Mouse (Mus musculus): ENCODE measurements at regions not wholly inside any gene's neighbourhood (a gene's known extent, or its start where the extent isn't known, plus 50 kb on each side); places are given as distances from the start of the nearest gene placed in this dataset.

GRCm38 (mm10) chr11:18821384-18821783 lies 197.4 kb downstream of the Meis1 start:
- no peak for ATAC-seq (replicated peaks)
- Histone ChIP-seq H3K27ac (no peak overlapping the region), H3K9ac (no peak overlapping the region), H3K9me3 (no peaks in the 10 kb centered on the region), H3K4me3 (no peak overlapping the region), H3K4me1 (no peaks in the 10 kb centered on the region), H3K36me3 (replicated peaks) (no peaks in the 10 kb centered on the region), H3K27me3 (replicated peaks) (no peaks in the 10 kb centered on the region), H3K4me2 (no peak overlapping the region)
- 50% methylated on average over 1 of the region's 1 CpGs for WGBS

- H3K4me3 ChIP-seq = no peak overlapping the region
- no peak for ATAC-seq (replicated peaks)
- no peaks in the 10 kb centered on the region for H3K9me3 ChIP-seq
- H3K27ac ChIP-seq = no peak overlapping the region
- H3K36me3 ChIP-seq (replicated peaks) = no peaks in the 10 kb centered on the region
- no peak overlapping the region for H3K4me2 ChIP-seq
- 92% methylated on average over 3 of the region's 3 CpGs for WGBS
- no peak overlapping the region for H3K9ac ChIP-seq
- no peaks in the 10 kb centered on the region for H3K4me1 ChIP-seq
- no peaks in the 10 kb centered on the region for H3K27me3 ChIP-seq (replicated peaks)
Measured at GRCm38 (mm10) chr11:18814110-18814509, 204.7 kb downstream of the Meis1 start.

- Histone ChIP-seq H3K4me3 (no peak overlapping the region), H3K27me3 (replicated peaks) (no peaks in the 10 kb centered on the region), H3K4me1 (no peaks in the 10 kb centered on the region), H3K27ac (no peak overlapping the region), H3K9ac (no peak overlapping the region), H3K9me3 (no peaks in the 10 kb centered on the region), H3K4me2 (no peak overlapping the region), H3K36me3 (replicated peaks) (no peaks in the 10 kb centered on the region)
- no peak for ATAC-seq (replicated peaks)
- WGBS = 96% methylated on average over 3 of the region's 3 CpGs
Measured at GRCm38 (mm10) chr11:18767479-18767878, 251.3 kb downstream of the Meis1 start.

DNA sequence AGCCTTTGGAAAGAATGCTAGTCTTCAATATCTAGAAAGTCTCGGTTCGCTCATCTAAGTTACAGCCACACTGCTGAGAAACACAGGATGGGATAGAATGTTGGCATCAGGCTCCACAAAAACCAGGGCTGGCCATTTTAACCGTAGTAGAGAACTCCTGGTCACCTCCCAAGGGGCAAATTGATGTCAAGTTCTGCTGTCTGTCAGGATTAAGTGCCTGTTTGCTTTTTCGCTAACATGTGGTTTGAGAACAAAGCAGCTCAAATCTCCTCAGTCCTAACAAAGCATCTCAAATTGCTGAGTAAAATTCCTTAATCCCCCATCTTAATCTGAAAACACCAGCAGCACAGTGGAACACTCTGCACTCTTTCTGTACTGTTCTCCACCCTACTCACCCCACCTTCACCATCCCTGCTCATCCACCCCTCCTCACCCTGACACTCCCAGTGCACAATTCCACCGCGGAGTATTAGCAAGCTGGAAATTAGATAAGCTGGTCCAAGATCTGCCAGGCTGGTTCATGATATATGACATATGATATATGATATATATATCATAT lies 252.2 kb downstream of the Meis1 start:
- no peaks in the 10 kb centered on the region for H3K27me3 ChIP-seq (replicated peaks)
- no peak overlapping the region for H3K9ac ChIP-seq
- H3K9me3 ChIP-seq = no peaks in the 10 kb centered on the region
- ATAC-seq (replicated peaks) = no peak
- WGBS = 37% methylated on average over 6 of the region's 6 CpGs
- no peaks in the 10 kb centered on the region for H3K4me1 ChIP-seq
- no peaks in the 10 kb centered on the region for H3K36me3 ChIP-seq (replicated peaks)
- no peak overlapping the region for H3K4me3 ChIP-seq
- H3K4me2 ChIP-seq = no peak overlapping the region
- no peak overlapping the region for H3K27ac ChIP-seq

DNA sequence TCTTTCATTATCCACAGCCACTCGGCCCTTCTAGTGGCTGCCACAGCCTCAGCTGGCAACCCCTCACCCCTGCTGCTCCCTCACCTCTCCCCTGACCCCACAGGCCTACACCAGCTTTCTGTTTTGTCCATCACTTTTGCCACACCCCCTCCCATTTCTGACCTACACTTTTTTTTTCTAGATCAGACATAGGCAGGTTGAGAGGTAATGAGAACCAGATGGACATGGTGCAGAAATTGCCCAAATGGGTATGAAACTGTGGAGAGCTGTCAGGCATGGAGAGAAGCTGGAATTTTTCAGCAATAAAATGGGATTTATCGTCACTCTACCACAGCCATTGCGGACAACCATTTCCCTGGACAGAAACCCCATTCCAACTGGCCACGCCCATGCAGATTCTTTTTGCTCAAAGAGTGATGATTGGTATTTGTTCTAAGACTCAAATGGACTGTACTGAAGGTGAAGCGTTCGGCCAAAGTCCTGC lies 260.2 kb downstream of the Meis1 start:
- H3K4me1 ChIP-seq = peaks cover 11% of the 10 kb centered on the region
- no peaks in the 10 kb centered on the region; the same call in 1 of the 2 replicates for H3K27me3 ChIP-seq (replicated peaks)
- no peak overlapping the region for H3K27ac ChIP-seq
- H3K9me3 ChIP-seq = no peaks in the 10 kb centered on the region
- no peak overlapping the region for H3K4me3 ChIP-seq
- no peak overlapping the region for H3K4me2 ChIP-seq
- H3K36me3 ChIP-seq (replicated peaks) = no peaks in the 10 kb centered on the region
- ATAC-seq (replicated peaks) = no peak
- 79% methylated on average over 6 of the region's 6 CpGs for WGBS
- no peak overlapping the region for H3K9ac ChIP-seq

GRCm38 (mm10) chr11:18756576-18756975 lies 262.2 kb downstream of the Meis1 start:
- Histone ChIP-seq H3K4me2 (no peak overlapping the region), H3K27me3 (replicated peaks) (no peaks in the 10 kb centered on the region; the same call in 1 of the 2 replicates), H3K9me3 (no peaks in the 10 kb centered on the region), H3K4me1 (peaks cover 13% of the 10 kb centered on the region), H3K27ac (no peak overlapping the region), H3K9ac (no peak overlapping the region), H3K4me3 (no peak overlapping the region), H3K36me3 (replicated peaks) (no peaks in the 10 kb centered on the region)
- ATAC-seq (replicated peaks) = no peak
- WGBS = 61% methylated on average over 1 of the region's 1 CpGs

DNA sequence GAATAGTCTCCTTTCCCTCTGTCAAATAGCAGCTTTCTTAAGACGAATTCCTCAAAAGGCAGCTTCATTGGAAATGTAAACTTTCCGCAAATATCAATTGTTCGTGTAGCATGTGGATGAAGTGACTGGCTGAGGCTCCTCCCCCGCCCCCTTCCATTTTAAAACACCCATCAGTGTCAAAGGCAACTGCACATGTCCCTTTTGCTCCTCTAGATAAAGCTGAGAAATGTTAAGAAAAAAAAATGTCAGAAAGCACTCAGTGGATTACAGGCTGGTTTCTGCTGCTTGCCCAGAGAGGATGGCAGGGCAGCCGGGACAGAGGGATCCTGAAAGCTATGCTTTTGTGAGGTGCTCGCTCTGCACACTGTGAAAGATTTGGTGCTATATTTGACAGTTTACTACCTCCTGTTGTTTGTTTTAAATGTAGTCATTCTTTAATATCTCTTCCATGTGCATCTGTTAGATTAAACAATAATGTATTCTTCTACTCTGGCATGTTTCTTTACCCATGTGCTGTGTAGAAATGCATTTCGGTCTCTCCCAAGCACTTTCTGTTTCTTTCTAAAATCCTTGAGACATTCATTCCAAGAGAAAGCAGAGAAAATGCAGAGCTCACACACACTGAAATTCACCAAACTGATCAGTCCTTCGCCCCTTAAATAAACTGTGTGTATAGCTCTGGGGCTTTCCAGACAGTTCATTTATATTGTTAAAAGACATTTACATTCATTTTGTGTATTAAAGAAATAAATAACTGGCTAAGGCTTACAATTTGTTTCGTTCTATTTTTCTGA lies 263.9 kb downstream of the Meis1 start:
- H3K4me2 ChIP-seq = peak overlapping the region; percentile 25; the same call in 1 of the 2 replicates
- WGBS = 42% methylated on average over 9 of the region's 9 CpGs
- no peak overlapping the region for H3K4me3 ChIP-seq
- peaks cover 26% of the 10 kb centered on the region for H3K4me1 ChIP-seq
- H3K27ac ChIP-seq = no peak overlapping the region
- no peak overlapping the region for H3K9ac ChIP-seq
- ATAC-seq (replicated peaks) = no peak; the same call in 1 of the 2 replicates
- H3K36me3 ChIP-seq (replicated peaks) = no peaks in the 10 kb centered on the region
- no peaks in the 10 kb centered on the region; the same call in 1 of the 2 replicates for H3K27me3 ChIP-seq (replicated peaks)
- H3K9me3 ChIP-seq = no peaks in the 10 kb centered on the region

DNA sequence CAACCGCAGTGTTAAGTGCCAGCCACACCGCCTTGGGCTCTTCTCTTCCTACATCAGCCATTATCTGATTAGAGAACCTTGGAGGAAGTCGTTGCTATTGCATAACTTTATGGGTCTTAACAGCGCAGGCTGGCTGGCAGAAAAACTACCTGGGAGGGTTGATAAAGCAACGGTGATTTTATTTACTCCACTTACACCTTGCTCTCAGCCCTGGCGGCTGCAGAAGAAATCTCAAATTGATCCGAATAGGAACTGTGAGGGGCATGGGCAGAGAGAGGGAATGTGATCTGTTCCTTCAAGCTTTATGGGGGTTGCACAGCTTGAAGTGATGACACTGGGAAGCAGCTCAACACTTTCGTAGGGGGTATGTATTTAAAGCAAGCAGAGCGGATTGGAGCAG lies 264.9 kb downstream of the Meis1 start:
- Histone ChIP-seq H3K4me1 (peaks cover 34% of the 10 kb centered on the region), H3K27me3 (replicated peaks) (no peaks in the 10 kb centered on the region; the same call in 1 of the 2 replicates), H3K4me2 (no peak overlapping the region), H3K27ac (no peak overlapping the region), H3K9me3 (no peaks in the 10 kb centered on the region), H3K9ac (no peak overlapping the region), H3K36me3 (replicated peaks) (no peaks in the 10 kb centered on the region), H3K4me3 (no peak overlapping the region)
- 41% methylated on average over 9 of the region's 9 CpGs for WGBS
- no peak for ATAC-seq (replicated peaks)

DNA sequence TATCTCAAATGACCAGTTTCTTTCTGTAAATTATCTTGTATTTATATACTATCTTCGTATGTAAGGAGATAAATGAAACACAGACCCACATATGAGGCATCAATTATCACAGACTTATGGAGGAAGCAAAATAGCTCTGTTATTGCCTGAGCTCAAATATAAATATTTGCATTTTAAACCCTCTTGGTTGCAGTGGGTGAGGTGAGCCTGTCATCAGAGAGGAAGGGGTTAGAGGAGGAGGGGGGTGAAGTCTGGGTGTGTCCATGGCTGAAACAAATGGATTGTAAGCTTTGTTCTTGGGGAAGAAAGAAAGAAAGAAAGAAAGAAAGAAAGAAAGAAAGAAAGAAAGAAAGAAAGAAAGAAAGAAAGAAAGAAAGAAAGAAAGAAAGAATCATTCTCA lies 265.5 kb downstream of the Meis1 start:
- Histone ChIP-seq H3K9me3 (no peaks in the 10 kb centered on the region), H3K4me2 (no peak overlapping the region), H3K27me3 (replicated peaks) (no peaks in the 10 kb centered on the region; the same call in 1 of the 2 replicates), H3K36me3 (replicated peaks) (no peaks in the 10 kb centered on the region), H3K4me1 (peaks cover 40% of the 10 kb centered on the region), H3K27ac (no peak overlapping the region), H3K9ac (no peak overlapping the region), H3K4me3 (no peak overlapping the region)
- 88% methylated on average over 1 of the region's 1 CpGs for WGBS
- ATAC-seq (replicated peaks) = no peak

GRCm38 (mm10) chr11:18752512-18752911 lies 266.3 kb downstream of the Meis1 start:
- no peak overlapping the region for H3K4me2 ChIP-seq
- 47% methylated on average over 2 of the region's 2 CpGs for WGBS
- H3K9me3 ChIP-seq = no peaks in the 10 kb centered on the region
- no peak overlapping the region for H3K9ac ChIP-seq
- no peak overlapping the region for H3K27ac ChIP-seq
- H3K4me1 ChIP-seq = peaks cover 47% of the 10 kb centered on the region
- H3K36me3 ChIP-seq (replicated peaks) = no peaks in the 10 kb centered on the region
- no peak for ATAC-seq (replicated peaks)
- no peak overlapping the region for H3K4me3 ChIP-seq
- no peaks in the 10 kb centered on the region; the same call in 1 of the 2 replicates for H3K27me3 ChIP-seq (replicated peaks)

DNA sequence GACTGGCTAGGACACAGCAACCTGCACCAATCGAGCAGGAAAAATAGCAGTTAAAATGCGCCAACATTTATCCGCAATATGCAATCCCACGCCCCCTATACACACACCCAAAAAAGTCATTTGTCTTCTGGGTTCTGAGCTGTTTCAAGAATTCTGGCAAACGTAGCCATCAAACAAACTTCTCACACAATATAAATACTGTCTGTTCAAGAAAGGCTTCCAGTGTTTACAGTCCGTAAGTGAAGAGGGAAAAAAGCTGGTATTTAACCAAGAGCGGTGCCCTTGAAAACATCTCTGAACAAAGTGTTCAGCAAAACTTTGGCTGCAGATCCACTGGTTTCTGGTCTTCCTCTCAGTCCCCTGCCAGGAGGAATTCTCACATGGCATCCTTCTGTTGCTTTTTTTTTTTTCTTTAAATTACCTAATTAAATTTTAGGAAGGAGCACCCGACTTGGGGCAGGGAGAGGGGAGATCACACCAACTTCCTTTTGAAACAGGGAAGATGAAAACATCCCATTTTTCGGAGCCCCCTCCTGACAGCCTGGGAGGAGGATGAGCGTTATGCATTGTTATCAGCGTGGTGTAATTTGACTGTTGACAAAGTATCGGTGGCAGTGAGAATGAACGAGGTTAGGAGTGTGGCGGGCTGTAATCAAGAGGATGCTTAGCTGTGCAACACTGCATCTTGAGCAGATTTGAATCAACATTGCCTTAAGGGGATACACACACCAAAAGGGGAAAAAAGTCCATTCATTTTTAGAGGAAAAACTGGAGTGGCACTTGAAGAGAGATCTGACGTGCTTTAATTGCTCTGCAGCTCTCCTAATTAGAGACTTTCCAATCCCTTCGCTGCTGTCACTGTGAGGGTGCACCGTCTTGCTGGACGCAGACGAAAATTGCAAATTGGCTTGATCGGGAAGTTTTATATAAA lies 267.6 kb downstream of the Meis1 start:
- no peaks in the 10 kb centered on the region for H3K9me3 ChIP-seq
- WGBS = 22% methylated on average over 20 of the region's 20 CpGs
- H3K4me2 ChIP-seq = peak overlapping the region; percentile 46
- peak; percentile 55; the same call in 1 of the 2 replicates for ATAC-seq (replicated peaks)
- H3K4me1 ChIP-seq = peaks cover 49% of the 10 kb centered on the region
- peak overlapping the region; percentile 17 for H3K4me3 ChIP-seq
- H3K27ac ChIP-seq = no peak overlapping the region
- no peaks in the 10 kb centered on the region; the same call in 1 of the 2 replicates for H3K27me3 ChIP-seq (replicated peaks)
- H3K9ac ChIP-seq = no peak overlapping the region
- H3K36me3 ChIP-seq (replicated peaks) = no peaks in the 10 kb centered on the region

- peaks cover 49% of the 10 kb centered on the region for H3K4me1 ChIP-seq
- no peak overlapping the region for H3K27ac ChIP-seq
- no peak overlapping the region for H3K9ac ChIP-seq
- H3K36me3 ChIP-seq (replicated peaks) = no peaks in the 10 kb centered on the region
- H3K9me3 ChIP-seq = no peaks in the 10 kb centered on the region
- no peak overlapping the region for H3K4me2 ChIP-seq
- WGBS = 58% methylated on average over 2 of the region's 2 CpGs
- no peak overlapping the region for H3K4me3 ChIP-seq
- no peak for ATAC-seq (replicated peaks)
- H3K27me3 ChIP-seq (replicated peaks) = no peaks in the 10 kb centered on the region; the same call in 1 of the 2 replicates
Measured at GRCm38 (mm10) chr11:18750080-18750375, 268.8 kb downstream of the Meis1 start.

Data from midbrain, embryonic 15.5 days (tissue).